Mouse (Mus musculus) hindbrain, postnatal 0 days (tissue): ENCODE measurements around the gene 5730522E02Rik. TPM values are rescaled to one million over a fixed set of nuclear protein-coding genes. Genes with fewer than 3 reads are reported as not detected.

Experiments
- ATAC-seq: fragments of 200-750 bp; cut with Nextera tagmentation; 2 replicates; pipeline ENCODE4 v1.8.0; 2017; ENCODE audit warnings: mild to moderate bottlenecking, moderate TSS enrichment, moderate library complexity
- DNase-seq: peaks from one replicate; pipeline ENCODE4 v3.0.0-alpha.2; 2015; ENCODE audit warnings: low spot score
- H3K27ac ChIP-seq: fragments of 300-500 bp; sonication (generic); 2 replicates; pipeline ENCODE4 v1.5.1; 2014; ENCODE audit warnings: mild to moderate bottlenecking
- H3K27me3 ChIP-seq: fragments of 300-500 bp; sonication (generic); 2 replicates; pipeline ENCODE4 v1.6.1; 2014; ENCODE audit warnings: low read length, mixed read lengths; ENCODE audit not compliant: insufficient read depth
- H3K36me3 ChIP-seq: fragments of 300-500 bp; sonication (generic); 2 replicates; pipeline ENCODE4 v1.6.1; 2014; ENCODE audit warnings: low read length, mixed read lengths; ENCODE audit not compliant: insufficient read depth
- H3K4me1 ChIP-seq: fragments of 300-500 bp; sonication (generic); 2 replicates; pipeline ENCODE4 v1.6.1; 2014; ENCODE audit warnings: antibody characterized with exemption, low read length, mixed read lengths; ENCODE audit not compliant: insufficient read depth
- H3K4me2 ChIP-seq: fragments of 300-500 bp; sonication (generic); 2 replicates; pipeline ENCODE4 v1.6.1; 2014; ENCODE audit warnings: low read depth, mild to moderate bottlenecking, low read length, moderate library complexity, mixed read lengths
- H3K4me3 ChIP-seq: fragments of 300-500 bp; sonication (generic); 2 replicates; pipeline ENCODE4 v1.5.1; 2014; ENCODE audit warnings: low read length
- H3K9ac ChIP-seq: fragments of 300-500 bp; sonication (generic); replicated peaks from 2 replicates; pipeline ENCODE4 v1.6.1; 2014; ENCODE audit warnings: mild to moderate bottlenecking, low read length, moderate library complexity, mixed read lengths
- H3K9me3 ChIP-seq: fragments of 300-500 bp; sonication (generic); 2 replicates; pipeline ENCODE4 v1.6.1; 2016; ENCODE audit warnings: low read length, mixed read lengths
- CTCF ChIP-seq: IDR thresholded peaks from 2 replicates; pipeline ENCODE4 v1.5.1; 2016; ENCODE audit warnings: antibody characterized with exemption, control low read depth, low read depth
- WGBS: fragments of 180-500 bp; shearing (Covaris S2); extraction: QIAGEN DNeasy Blood & Tissue Kit; methylation state at CpG from one replicate; pipeline ENCODE4 v1.1.7; 2014; 5-methylcytosine and 5-hydroxymethylcytosine counted together
- polyA plus RNA-seq: library from polyadenylated mRNA; unstranded; fragments of >200 nt; fragmentation: Nextera tagmentation; extraction: Ambion mirVana; gene quantifications from 2 replicates; pipeline ENCODE4 v1.2.1, GENCODE M21; 2015
- total RNA-seq: library from RNA; depleted of rRNA; stranded (reverse); fragments of >200 nt; gene quantifications from 2 replicates; pipeline ENCODE4 v1.2.3, GENCODE M21; 2014

Gene 5730522E02Rik
- total and polyA plus RNA-seq, 2 experiments from 2014 or later = 5.4 to 11.6 TPM

- no peak overlapping the region for H3K27ac ChIP-seq
- no peak overlapping the region for H3K9ac ChIP-seq
- H3K36me3 ChIP-seq = no peaks in the 10 kb centered on the region
- H3K9me3 ChIP-seq = no peaks in the 10 kb centered on the region
- no peak overlapping the region for H3K4me2 ChIP-seq
- no peak overlapping the region for H3K4me3 ChIP-seq
- ATAC-seq = no peak
- no peak for DNase-seq
- H3K4me1 ChIP-seq = no peaks in the 10 kb centered on the region
- no peaks in the 10 kb centered on the region for H3K27me3 ChIP-seq
- TF ChIP-seq CTCF = no peak
- WGBS = 47% methylated on average over 2 of the region's 2 CpGs
Measured at GRCm38 (mm10) chr11:26104680-26105079, 105.9 kb downstream of the 5730522E02Rik start.

DNA sequence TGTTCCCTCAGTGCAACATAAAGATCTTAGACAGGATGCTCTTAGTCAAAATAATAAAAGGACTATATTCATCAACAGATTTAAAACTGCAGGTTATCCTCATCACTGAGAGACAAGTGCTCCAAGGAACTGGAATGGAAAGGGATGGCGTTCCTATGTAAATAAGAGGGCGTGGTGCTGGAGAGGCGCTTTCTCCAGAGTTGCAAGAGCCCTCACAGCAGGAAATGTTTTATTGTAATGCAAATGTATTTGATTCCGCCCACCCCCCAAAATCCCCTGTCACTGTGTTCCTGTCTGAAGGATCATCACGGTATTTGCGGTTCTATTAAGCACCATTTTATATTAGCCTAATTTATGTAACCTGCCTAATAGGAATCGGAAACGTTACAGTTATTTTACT is 106.9 kb downstream of the 5730522E02Rik start:
- peak overlapping the region; percentile 53 for H3K4me2 ChIP-seq
- H3K4me3 ChIP-seq = peak overlapping the region; percentile 27
- WGBS = 4% methylated on average over 8 of the region's 8 CpGs
- H3K27ac ChIP-seq = no peak overlapping the region
- no peaks in the 10 kb centered on the region for H3K9me3 ChIP-seq
- no peaks in the 10 kb centered on the region for H3K4me1 ChIP-seq
- no peaks in the 10 kb centered on the region for H3K36me3 ChIP-seq
- 0 out of 2 replicates have a peak overlapping the region, but pooled peaks have one; percentile 5 for H3K9ac ChIP-seq
- no peaks in the 10 kb centered on the region for H3K27me3 ChIP-seq
- ATAC-seq (0 out of 2 replicates have a peak, but pooled peaks have one; percentile 15), DNase-seq (peak; percentile 40)
- TF ChIP-seq CTCF = no peak

DNA sequence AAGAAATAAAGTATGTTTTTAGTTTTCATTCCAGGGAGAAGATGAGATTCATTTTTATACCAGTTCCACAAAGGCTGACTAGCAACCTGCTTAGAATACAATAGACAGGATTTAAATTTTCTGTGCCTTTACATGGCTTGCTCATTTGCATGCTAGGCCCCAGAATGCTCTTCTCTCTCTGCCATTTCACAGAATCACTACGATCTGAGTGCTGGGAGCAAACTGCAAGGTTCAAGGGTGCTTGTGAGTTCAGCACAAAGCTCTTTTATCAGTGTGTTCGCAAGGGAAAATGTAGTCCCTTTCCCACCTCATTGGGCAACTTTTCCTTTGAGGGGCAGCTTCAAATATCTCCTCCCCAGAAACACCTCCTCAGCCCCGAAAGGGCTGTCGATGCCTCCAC is 107.7 kb downstream of the 5730522E02Rik start:
- Histone ChIP-seq H3K36me3 (no peaks in the 10 kb centered on the region), H3K27me3 (no peaks in the 10 kb centered on the region), H3K4me2 (peak overlapping the region; percentile 53), H3K9me3 (no peaks in the 10 kb centered on the region), H3K27ac (peak overlapping the region; percentile 2; the same call in 1 of the 2 replicates), H3K4me1 (no peaks in the 10 kb centered on the region), H3K4me3 (no peak overlapping the region), H3K9ac (no peak overlapping the region)
- no peak for DNase-seq
- WGBS = 21% methylated on average over 4 of the region's 4 CpGs
- no peak for TF ChIP-seq CTCF
- ATAC-seq = no peak

- Histone ChIP-seq H3K36me3 (no peaks in the 10 kb centered on the region), H3K4me1 (no peaks in the 10 kb centered on the region), H3K27me3 (no peaks in the 10 kb centered on the region), H3K4me3 (no peak overlapping the region), H3K4me2 (no peak overlapping the region), H3K9me3 (no peaks in the 10 kb centered on the region), H3K9ac (no peak overlapping the region), H3K27ac (no peak overlapping the region)
- no peak for DNase-seq
- 43% methylated on average over 5 of the region's 5 CpGs for WGBS
- no peak for TF ChIP-seq CTCF
- no peak for ATAC-seq
Measured at GRCm38 (mm10) chr11:26100077-26100476, 110.5 kb downstream of the 5730522E02Rik start.

GRCm38 (mm10) chr11:26098933-26099332 is 111.6 kb downstream of the 5730522E02Rik start:
- Histone ChIP-seq H3K9me3 (no peaks in the 10 kb centered on the region), H3K27me3 (no peaks in the 10 kb centered on the region), H3K4me2 (no peak overlapping the region), H3K9ac (no peak overlapping the region), H3K4me3 (no peak overlapping the region), H3K36me3 (no peaks in the 10 kb centered on the region), H3K27ac (no peak overlapping the region), H3K4me1 (no peaks in the 10 kb centered on the region)
- no peak for TF ChIP-seq CTCF
- DNase-seq = no peak
- WGBS = 96% methylated on average over 2 of the region's 2 CpGs
- ATAC-seq = no peak

DNA sequence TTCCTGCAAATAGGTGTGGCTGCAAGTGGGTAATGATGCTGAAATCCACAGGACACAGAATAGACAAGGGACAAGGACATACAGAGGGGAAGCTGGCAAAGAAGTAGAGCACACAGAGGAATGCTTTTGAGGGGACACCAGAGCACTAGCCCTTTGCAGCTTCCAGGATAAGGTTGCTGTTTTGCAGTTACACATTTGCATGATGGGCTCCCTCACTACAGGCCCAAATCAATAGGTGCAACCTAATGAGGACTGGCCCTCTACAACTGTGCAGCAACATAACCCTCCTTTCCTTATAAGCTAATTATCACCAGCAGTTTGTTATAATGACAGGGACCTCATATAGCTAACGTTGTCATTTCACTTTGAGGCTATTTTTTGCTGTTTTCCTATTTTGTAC is 114.5 kb downstream of the 5730522E02Rik start:
- Histone ChIP-seq H3K9me3 (no peaks in the 10 kb centered on the region), H3K4me2 (no peak overlapping the region), H3K4me1 (no peaks in the 10 kb centered on the region), H3K27ac (no peak overlapping the region), H3K9ac (no peak overlapping the region), H3K4me3 (no peak overlapping the region), H3K36me3 (no peaks in the 10 kb centered on the region), H3K27me3 (no peaks in the 10 kb centered on the region)
- TF ChIP-seq CTCF = no peak
- no peak for DNase-seq
- ATAC-seq = no peak
- WGBS = 52% methylated on average over 1 of the region's 1 CpGs

DNA sequence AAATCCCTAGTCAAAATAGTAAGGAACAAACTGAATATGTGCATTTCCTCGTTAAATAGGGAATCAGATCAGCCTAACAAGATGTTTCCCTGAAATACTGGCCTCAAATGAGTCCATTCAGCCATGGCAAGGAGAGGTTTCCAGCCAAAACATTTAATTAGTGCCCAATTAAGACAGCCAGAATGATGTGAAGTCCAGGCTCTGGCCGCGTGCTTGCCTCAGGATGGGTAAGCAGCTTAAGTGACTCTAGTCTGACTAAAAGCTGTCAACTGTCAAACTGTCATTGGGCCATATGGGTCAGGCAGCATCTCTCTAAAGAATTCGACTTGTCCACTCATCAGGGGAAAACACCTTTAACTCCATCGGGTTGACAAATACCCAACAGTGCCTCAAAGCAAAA is 121.6 kb downstream of the 5730522E02Rik start:
- H3K27me3 ChIP-seq = no peaks in the 10 kb centered on the region
- 43% methylated on average over 5 of the region's 5 CpGs for WGBS
- ATAC-seq (peak; percentile 88), DNase-seq (peak; percentile 68)
- H3K4me1 ChIP-seq = no peaks in the 10 kb centered on the region
- no peak overlapping the region for H3K9ac ChIP-seq
- H3K36me3 ChIP-seq = no peaks in the 10 kb centered on the region
- no peak overlapping the region for H3K4me2 ChIP-seq
- no peaks in the 10 kb centered on the region for H3K9me3 ChIP-seq
- no peak for TF ChIP-seq CTCF
- H3K27ac ChIP-seq = no peak overlapping the region
- H3K4me3 ChIP-seq = no peak overlapping the region
